Mouse (Mus musculus): ENCODE measurements at regions not wholly inside any gene's neighbourhood (a gene's known extent, or its start where the extent isn't known, plus 50 kb on each side); places are given as distances from the start of the nearest gene placed in this dataset.

- TF ChIP-seq CTCF (IDR thresholded peaks at IDR 0.05; ENCODE audit: extremely low read depth, insufficient read length, insufficient replicate concordance, low read depth, low read length) (no peak), POLR2A (IDR thresholded peaks at IDR 0.05; ENCODE audit: low read depth, low read length) (no peak)
These were observed 95.5 kb downstream of the 1700017N19Rik start for GRCm38 (mm10) chr10:100685748-100686147.
